10 mouse cellular contexts compared by ENCODE assay signal in genomic region chr11:113132078-113133064, GRCm38 (mm10).
DNase-seq lines count a peak whose midpoint lies in the region; ATAC-seq and TF ChIP-seq lines count a peak whose summit lies in the region.
"Had no signal": no experiment of that assay in that cellular context is flagged by ENCODE, and none has a peak within 500 bp of the region (broad histone marks: within the 10 kb centered on the region; RNA-seq: fewer than 3 reads in every experiment).

No protein-coding gene starts in this region.

- WGBS in kidney, adult 2 months: 72% methylated on average over 23 of the region's 23 CpGs
- WGBS in intestine, embryonic 16.5 days: 60% methylated on average over 23 of the region's 23 CpGs
- WGBS in lung, postnatal 0 days: 49% methylated on average over 23 of the region's 23 CpGs

- peaks cover 5% of the 10 kb centered on the region for H3K4me1 ChIP-seq in kidney, adult 2 months (ENCODE audit: control insufficient read depth, insufficient read depth, low read length)
- H3K4me1 ChIP-seq in intestine, embryonic 16.5 days (ENCODE audit: control insufficient read depth, insufficient read depth, low read length): peaks cover 15% of the 10 kb centered on the region
- H3K4me1 ChIP-seq in lung, postnatal 0 days (ENCODE audit: insufficient read depth, low read depth, low read length): peaks cover 6% of the 10 kb centered on the region; the same call in 1 of the 2 replicates

- TF ChIP-seq POLR2A in kidney, adult 2 months (IDR thresholded peaks at IDR 0.05; ENCODE audit: low read depth, low read length): no peak

- peak overlapping the region; percentile 37; the same call in 1 of the 2 replicates for H3K9ac ChIP-seq in intestine, embryonic 16.5 days (ENCODE audit: low read depth, low read length)
- no peak overlapping the region for H3K9ac ChIP-seq in lung, postnatal 0 days (replicated peaks; ENCODE audit: low read depth)

- TF ChIP-seq CTCF in kidney, adult 2 months (conservative IDR thresholded peaks at IDR 0.05; ENCODE audit: insufficient read depth, insufficient read length, low read depth, low read length): no peak
- no peak for TF ChIP-seq CTCF in lung, postnatal 0 days (IDR thresholded peaks at IDR 0.05)

- H3K4me3 ChIP-seq in kidney, adult 2 months (ENCODE audit: insufficient read depth, low read depth, low read length): no peak overlapping the region
- no peak overlapping the region for H3K4me3 ChIP-seq in intestine, embryonic 16.5 days (ENCODE audit: low read length)
- no peak overlapping the region for H3K4me3 ChIP-seq in lung, postnatal 0 days (ENCODE audit: low read depth, low read length)

- intact Hi-C loops in gastrocnemius, postnatal 36 days (cut with DNase I): no loop called here

- peak; percentile 71 for ATAC-seq in intestine, embryonic 16.5 days
- peak; percentile 91 for ATAC-seq in lung, postnatal 0 days
- ATAC-seq: Patski had no signal

- H3K9me3 ChIP-seq in intestine, embryonic 16.5 days (ENCODE audit: control insufficient read depth, low read length): no peaks in the 10 kb centered on the region
- H3K9me3 ChIP-seq in lung, postnatal 0 days (ENCODE audit: low read length): no peaks in the 10 kb centered on the region

- no peak for TF ChIP-seq EP300 in lung, postnatal 0 days (IDR thresholded peaks at IDR 0.05)

- H3K27ac ChIP-seq in kidney, adult 2 months (ENCODE audit: insufficient read depth, low read depth, low read length): no peak overlapping the region
- no peak overlapping the region for H3K27ac ChIP-seq in intestine, embryonic 16.5 days (ENCODE audit: low read length)
- H3K27ac ChIP-seq in lung, postnatal 0 days (ENCODE audit: low read length): peak overlapping the region; percentile 62
- H3K27ac ChIP-seq: macrophage had no signal

- H3K27me3 ChIP-seq in kidney, adult 2 months (replicated peaks; ENCODE audit: control insufficient read depth, insufficient read depth, low read length): no peaks in the 10 kb centered on the region
- no peaks in the 10 kb centered on the region for H3K27me3 ChIP-seq in intestine, embryonic 16.5 days (replicated peaks; ENCODE audit: control insufficient read depth, insufficient read depth, low read length)
- no peaks in the 10 kb centered on the region for H3K27me3 ChIP-seq in lung, postnatal 0 days (replicated peaks; ENCODE audit: insufficient read depth, low read length)
- H3K27me3 ChIP-seq: Patski had no signal

- 0 out of 2 replicates have a peak overlapping the region, but pooled peaks have one; percentile 12 for H3K4me2 ChIP-seq in intestine, embryonic 16.5 days (ENCODE audit: low read depth, low read length)
- H3K4me2 ChIP-seq in lung, postnatal 0 days (replicated peaks; ENCODE audit: low read depth, low read length): peak overlapping the region; percentile 27

- DNase-seq in kidney, adult 2 months: peak; percentile 33
- no peak for DNase-seq in kidney, adult 8-10 months
- DNase-seq in cerebellum, adult 9-11 months: peak; percentile 55
- DNase-seq in lung, postnatal 0 days (ENCODE audit: low spot score): peak; percentile 80
- no peak for DNase-seq in gastrocnemius, postnatal 36 days
- DNase-seq in urinary bladder, postnatal 25 days (ENCODE audit: low spot score): no peak
- no peak for DNase-seq in gastrocnemius, adult 8-10 months (ENCODE audit: low spot score in 2 of 2)

- no peaks in the 10 kb centered on the region for H3K36me3 ChIP-seq in kidney, adult 2 months (ENCODE audit: control insufficient read depth, insufficient read depth, low read length)
- H3K36me3 ChIP-seq in intestine, embryonic 16.5 days (ENCODE audit: control insufficient read depth, insufficient read depth, low read length): no peaks in the 10 kb centered on the region
- no peaks in the 10 kb centered on the region for H3K36me3 ChIP-seq in lung, postnatal 0 days (ENCODE audit: insufficient read depth, low read length)

Comparison
In these comparisons a context has a peak if more than half of its experiments do, and no peak if none do; other contexts are left out.
1. DNase-seq: peak in kidney, adult 2 months (single experiment), cerebellum, adult 9-11 months (single experiment) and lung, postnatal 0 days (single experiment); none in kidney, adult 8-10 months (0 of 2), gastrocnemius, postnatal 36 days (0 of 2), urinary bladder, postnatal 25 days (single experiment) and gastrocnemius, adult 8-10 months (0 of 2).